Mouse (Mus musculus) olfactory bulb, adult 2 months (tissue): ENCODE data around the gene Slc38a5. TPM values are rescaled to one million over a fixed set of nuclear protein-coding genes. Genes with fewer than 3 reads are reported as not detected.

Experiments
- H3K27ac ChIP-seq: fragments of 200-500 bp; 2 replicates; pipeline ENCODE4 v1.5.1; 2012; ENCODE audit warnings: low read depth, low read length; ENCODE audit not compliant: insufficient read depth
- H3K4me1 ChIP-seq: fragments of 200-500 bp; 2 replicates; pipeline ENCODE4 v1.6.1; 2012; ENCODE audit warnings: low read length; ENCODE audit not compliant: control insufficient read depth, insufficient read depth
- H3K4me3 ChIP-seq: fragments of 200-500 bp; 2 replicates; pipeline ENCODE4 v1.5.1; 2012; ENCODE audit warnings: mild to moderate bottlenecking, low read depth, low read length, moderate library complexity; ENCODE audit not compliant: insufficient read depth
- CTCF ChIP-seq: fragments of 200-500 bp; IDR thresholded peaks from 2 replicates; pipeline ENCODE4 v1.5.1; 2012; ENCODE audit warnings: low read depth, mild to moderate bottlenecking, low read length, moderate library complexity; ENCODE audit not compliant: insufficient read depth
- POLR2A ChIP-seq: fragments of 200-500 bp; IDR thresholded peaks from 2 replicates; pipeline ENCODE4 v1.6.1; 2012; ENCODE audit warnings: mild to moderate bottlenecking, low read depth, low read length, moderate library complexity; ENCODE audit not compliant: insufficient read depth
- WGBS: fragments of 180-500 bp; shearing (Covaris S2); methylation state at CpG from one replicate; pipeline ENCODE4 v1.1.7; 2018; 5-methylcytosine and 5-hydroxymethylcytosine counted together
- polyA plus RNA-seq: library from polyadenylated mRNA; stranded (reverse); fragments of >200 nt; gene quantifications from 2 replicates; pipeline ENCODE4 v1.2.4, GENCODE M21; 2012; ENCODE audit warnings: low replicate concordance; ENCODE audit not compliant: missing spikeins, insufficient read depth, insufficient read length

Slc38a5 gene
- polyA plus RNA-seq, 1 experiment: not detected

- TF ChIP-seq POLR2A (no peak), CTCF (no peak)
- WGBS: 73% methylated on average over 8 of the region's 8 CpGs
- Histone ChIP-seq H3K4me3 (no peak overlapping the region), H3K4me1 (no peaks in the 10 kb centered on the region), H3K27ac (no peak overlapping the region)
Observed at GRCm38 (mm10) chrX:8248542-8249120, 22.3 kb upstream of the Slc38a5 start.

GRCm38 (mm10) chrX:8251789-8252333 is 19.1 kb upstream of the Slc38a5 start:
- TF ChIP-seq CTCF (no peak), POLR2A (no peak)
- 27% methylated on average over 18 of the region's 18 CpGs for WGBS
- Histone ChIP-seq H3K27ac (0 out of 2 replicates have a peak overlapping the region, but pooled peaks have one; percentile 34), H3K4me3 (peak overlapping the region; percentile 86), H3K4me1 (no peaks in the 10 kb centered on the region)

GRCm38 (mm10) chrX:8252334-8253285 is 18.3 kb upstream of the Slc38a5 start, which contains the start of gene Ftsj1:
TSS of gene Ftsj1 (minus strand) at chrX:8252406.
- no peaks in the 10 kb centered on the region for H3K4me1 ChIP-seq
- WGBS: 12% methylated on average over 45 of the region's 45 CpGs
- TF ChIP-seq CTCF (no peak), POLR2A (no peak)

GRCm38 (mm10) chrX:8253711-8254110 is 17.2 kb upstream of the Slc38a5 start:
- WGBS: 81% methylated on average over 2 of the region's 2 CpGs
- Histone ChIP-seq H3K4me1 (no peaks in the 10 kb centered on the region), H3K27ac (no peak overlapping the region), H3K4me3 (no peak overlapping the region)
- TF ChIP-seq CTCF (no peak), POLR2A (no peak)

More at GRCm38 (mm10) chrX:8252334-8253285, 18.3 kb upstream of the Slc38a5 start, which contains the start of gene Ftsj1:
- peak within 1 kb of the TSS; percentile 97 for H3K27ac ChIP-seq
- H3K4me3 ChIP-seq: peak within 1 kb of the TSS; percentile 86

GRCm38 (mm10) chrX:8255807-8256206 is 15.1 kb upstream of the Slc38a5 start:
- TF ChIP-seq CTCF: no peak
- TF ChIP-seq POLR2A: no peak
- Histone ChIP-seq H3K4me1 (no peaks in the 10 kb centered on the region), H3K27ac (no peak overlapping the region), H3K4me3 (no peak overlapping the region)
- WGBS: 16% methylated on average over 4 of the region's 6 CpGs

- Histone ChIP-seq H3K4me1 (no peaks in the 10 kb centered on the region), H3K27ac (no peak overlapping the region), H3K4me3 (no peak overlapping the region)
- 60% methylated on average over 12 of the region's 12 CpGs for WGBS
- TF ChIP-seq POLR2A: no peak
- TF ChIP-seq CTCF: no peak
Observed at GRCm38 (mm10) chrX:8259478-8259877, 11.5 kb upstream of the Slc38a5 start.

- Histone ChIP-seq H3K4me1 (no peaks in the 10 kb centered on the region), H3K4me3 (no peak overlapping the region), H3K27ac (no peak overlapping the region)
- no peak for TF ChIP-seq CTCF
- no peak for TF ChIP-seq POLR2A
- 78% methylated on average over 5 of the region's 5 CpGs for WGBS
Observed at GRCm38 (mm10) chrX:8263156-8263804, 7.7 kb upstream of the Slc38a5 start.

GRCm38 (mm10) chrX:8264222-8264621 is 6.7 kb upstream of the Slc38a5 start:
- Histone ChIP-seq H3K4me1 (no peaks in the 10 kb centered on the region), H3K27ac (no peak overlapping the region), H3K4me3 (no peak overlapping the region)
- 90% methylated on average over 3 of the region's 3 CpGs for WGBS
- no peak for TF ChIP-seq CTCF
- no peak for TF ChIP-seq POLR2A
